Mouse (Mus musculus) layer of hippocampus, postnatal 25 days (tissue): ENCODE measurements around the gene Hsd3b7. TPM values are rescaled to one million over a fixed set of nuclear protein-coding genes. Genes with fewer than 3 reads are reported as not detected.

Source experiments
- DNase-seq, 2 experiments: peaks; one replicate each; pipeline ENCODE4 v3.0.0; 2022; ENCODE audit warnings: mixed read lengths in 2 of 2, low spot score in 1 of 2; ENCODE audit errors: extremely low spot score in 1 of 2
- total RNA-seq, 2 experiments: library from RNA; stranded (reverse); gene quantifications; 2 replicates each; pipeline ENCODE4 v1.2.3; 2021

The Hsd3b7 gene
- total RNA-seq, 2 experiments from 2014 or later: 4.5 to 5.3 TPM

GRCm38 (mm10) chr7:127849973-127850875 lies 49.8 kb downstream of the Hsd3b7 start:
- DNase-seq: no peak

GRCm38 (mm10) chr7:127850906-127851305 lies 50.5 kb downstream of the Hsd3b7 start:
- DNase-seq: no peak

Other genes starting within 250 kb of the Hsd3b7 start
- 1 to 10 TPM in 1 of 2 experiments, not detected in 1; 1.8 TPM for gene Tmem265, start 239.2 kb upstream of the Hsd3b7 start, total RNA-seq
- gene Phkg2, start 227.3 kb upstream of the Hsd3b7 start, total RNA-seq: 10 to 100 TPM; 77.2 to 82.3 TPM
- 10 to 100 TPM in 1 of 2 experiments, 1 to 10 TPM in 1; 10.0 to 11.1 TPM for gene Ccdc189, start 212.0 kb upstream of the Hsd3b7 start, total RNA-seq
- 10 to 100 TPM; 67.2 to 80.8 TPM for gene Rnf40, start 211.8 kb upstream of the Hsd3b7 start, total RNA-seq
- gene Zfp629, start 184.8 kb upstream of the Hsd3b7 start, total RNA-seq: 10 to 100 TPM; 21.3 to 23.3 TPM
- gene Bcl7c, start 91.7 kb upstream of the Hsd3b7 start, total RNA-seq: 10 to 100 TPM; 24.0 to 25.7 TPM
- gene Ctf1, start 87.9 kb upstream of the Hsd3b7 start, total RNA-seq: 1 to 10 TPM; 2.4 TPM
- gene Ctf2, start 68.4 kb upstream of the Hsd3b7 start, total RNA-seq: not detected
- 10 to 100 TPM; 63.4 to 66.7 TPM for gene Fbxl19, start 56.1 kb upstream of the Hsd3b7 start, total RNA-seq
- 10 to 100 TPM; 28.7 to 33.2 TPM for gene Orai3, start 30.8 kb upstream of the Hsd3b7 start, total RNA-seq
- 10 to 100 TPM; 35.1 to 50.0 TPM for gene Setd1a, start 23.9 kb upstream of the Hsd3b7 start, total RNA-seq
- gene Gm49388, start 15.0 kb upstream of the Hsd3b7 start, total RNA-seq: 1 to 10 TPM; 3.7 to 5.7 TPM
- gene Stx4a, start 23.7 kb downstream of the Hsd3b7 start, total RNA-seq: 10 to 100 TPM; 59.9 to 62.5 TPM
- 100 to 1,000 TPM; 329 to 362 TPM for gene Stx1b, start 23.9 kb downstream of the Hsd3b7 start, total RNA-seq
- 10 to 100 TPM; 30.8 to 31.3 TPM for gene Zfp646, start 75.6 kb downstream of the Hsd3b7 start, total RNA-seq
- 10 to 100 TPM; 20.4 to 25.8 TPM for gene Zfp668, start 76.2 kb downstream of the Hsd3b7 start, total RNA-seq
- 1 to 10 TPM; 1.9 to 2.6 TPM for gene Prss53, start 90.4 kb downstream of the Hsd3b7 start, total RNA-seq
- not detected for gene Gm21974, start 94.8 kb downstream of the Hsd3b7 start, total RNA-seq
- gene Vkorc1, start 95.0 kb downstream of the Hsd3b7 start, total RNA-seq: 10 to 100 TPM; 21.6 to 30.4 TPM
- 10 to 100 TPM; 41.4 to 51.6 TPM for gene Bckdk, start 103.5 kb downstream of the Hsd3b7 start, total RNA-seq
- 10 to 100 TPM; 27.8 to 33.9 TPM for gene Kat8, start 111.9 kb downstream of the Hsd3b7 start, total RNA-seq
- gene Prss8, start 129.5 kb downstream of the Hsd3b7 start, total RNA-seq: under 1 TPM; 0.35 to 0.52 TPM
- 10 to 100 TPM; 10.6 to 13.5 TPM for gene Prss36, start 146.1 kb downstream of the Hsd3b7 start, total RNA-seq
- gene Fus, start 166.9 kb downstream of the Hsd3b7 start, total RNA-seq: 100 to 1,000 TPM; 270 to 376 TPM
- 1 to 10 TPM; 1.4 to 3.4 TPM for gene Pycard, start 193.3 kb downstream of the Hsd3b7 start, total RNA-seq
- gene Trim72, start 203.3 kb downstream of the Hsd3b7 start, total RNA-seq: under 1 TPM; 0.21 to 0.25 TPM